Mouse (Mus musculus): Measurements from ENCODE around the gene Spata6.

Spata6 gene

DNA sequence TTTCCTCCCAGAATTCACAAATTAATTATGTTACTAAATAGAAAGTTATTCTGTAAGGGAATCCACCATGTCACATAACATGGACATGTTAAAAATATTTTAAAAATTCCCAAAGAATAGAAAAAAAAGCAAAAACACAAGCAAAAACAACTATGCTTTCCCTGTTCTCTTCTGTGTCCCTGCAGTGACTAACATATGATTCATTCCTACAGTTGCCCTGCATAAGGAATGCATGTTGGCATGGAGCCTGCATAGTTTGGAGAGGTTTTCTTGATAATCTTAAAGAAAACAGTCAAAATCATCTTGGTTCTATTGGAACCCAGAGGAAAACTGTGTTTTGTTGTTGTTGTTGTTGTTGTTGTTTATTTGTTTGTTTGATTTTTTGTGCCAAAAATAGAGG, 132.8 kb downstream of the Spata6 start:
- no peak for DNase-seq

- DNase-seq, result no peak
Measured at GRCm38 (mm10) chr4:111866701-111867100, 146.9 kb downstream of the Spata6 start.

DNA sequence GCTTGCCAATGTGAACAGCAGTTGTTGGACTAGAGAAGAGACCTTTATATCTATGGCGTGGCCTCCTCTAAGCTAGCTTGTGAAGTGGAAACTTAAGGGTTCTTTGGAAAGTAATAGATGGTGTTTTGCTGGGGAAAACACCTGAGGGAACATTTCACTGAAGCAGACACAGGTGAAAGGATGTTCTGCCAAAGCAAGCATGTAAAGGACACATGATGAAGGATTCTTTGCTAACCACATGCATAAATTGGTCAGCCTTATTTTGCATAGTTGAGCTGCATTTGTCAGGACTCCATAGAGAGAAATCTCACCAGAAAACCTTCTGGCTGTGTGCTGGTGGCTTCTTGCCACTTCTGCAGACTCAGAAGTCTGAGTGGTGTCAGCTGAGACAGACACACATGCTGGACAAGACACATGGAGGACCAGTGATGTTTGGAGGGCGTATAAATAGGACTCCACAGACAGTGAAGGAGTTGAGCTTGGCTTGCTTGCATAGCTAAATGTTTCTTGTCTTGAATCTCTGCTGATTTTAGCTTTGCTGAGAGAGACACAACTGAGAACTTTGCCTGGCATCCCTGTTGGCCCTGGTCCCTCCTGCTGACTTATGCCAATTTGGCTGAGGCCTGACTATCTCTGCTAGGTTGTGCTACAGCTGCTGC, 148.1 kb downstream of the Spata6 start:
- DNase-seq, result no peak

Data from thymus, adult 18-20 months (tissue).